Mouse (Mus musculus) liver, adult 2 months (tissue): ENCODE results near the gene Lcat. TPM values are rescaled to one million over a fixed set of nuclear protein-coding genes. Genes with fewer than 3 reads are reported as not detected.
"Not testable (repeated sequence)": the region's sequence is repeated elsewhere in the genome, so short reads cannot be mapped to it uniquely, and the experiment has no call there.

Experiments
- DNase-seq: peaks from one replicate; pipeline ENCODE4 v3.0.0-alpha.2; 2011; ENCODE audit warnings: low read depth, low spot score; ENCODE audit errors: extremely low read depth
- H3K27ac ChIP-seq: fragments of 200-500 bp; replicated peaks from 2 replicates; pipeline ENCODE4 v1.5.1; 2012; ENCODE audit warnings: low read depth, mild to moderate bottlenecking, control low read depth, inconsistent platforms, low read length; ENCODE audit not compliant: insufficient read depth
- H3K27me3 ChIP-seq: fragments of 200-500 bp; 2 replicates; pipeline ENCODE4 v1.6.1; 2012; ENCODE audit warnings: mild to moderate bottlenecking, moderate library complexity, low read length, inconsistent platforms; ENCODE audit not compliant: control insufficient read depth, insufficient read depth
- H3K36me3 ChIP-seq: fragments of 200-500 bp; 2 replicates; pipeline ENCODE4 v1.6.1; 2012; ENCODE audit warnings: low read length, inconsistent platforms; ENCODE audit not compliant: control insufficient read depth, insufficient read depth
- H3K4me1 ChIP-seq: fragments of 200-500 bp; 2 replicates; pipeline ENCODE4 v1.6.1; 2011; ENCODE audit warnings: low read length; ENCODE audit not compliant: control insufficient read depth, insufficient read depth
- H3K4me3 ChIP-seq: fragments of 200-500 bp; 2 replicates; pipeline ENCODE4 v1.5.1; 2011; ENCODE audit warnings: low read depth, mild to moderate bottlenecking, control low read depth, low read length, moderate library complexity; ENCODE audit not compliant: insufficient read depth
- H3K79me2 ChIP-seq: fragments of 200-500 bp; 2 replicates; pipeline ENCODE4 v1.6.1; 2012; ENCODE audit warnings: inconsistent platforms, mild to moderate bottlenecking, low read length, moderate library complexity; ENCODE audit not compliant: control insufficient read depth, insufficient read depth
- H3K9ac ChIP-seq: fragments of 200-500 bp; 2 replicates; pipeline ENCODE4 v1.6.1; 2012; ENCODE audit warnings: low read depth, mild to moderate bottlenecking, control low read depth, inconsistent platforms, low read length
- CTCF ChIP-seq: fragments of 200-500 bp; IDR thresholded peaks from 2 replicates; pipeline ENCODE4 v1.5.1; 2011; ENCODE audit warnings: low read depth, low read length, control low read depth
- POLR2A ChIP-seq: fragments of 200-500 bp; IDR thresholded peaks from 2 replicates; pipeline ENCODE4 v1.6.1; 2011; ENCODE audit warnings: low read length, control low read depth; ENCODE audit not compliant: insufficient read depth; ENCODE audit errors: extremely low read depth
- WGBS: fragments of 180-500 bp; shearing (Covaris S2); methylation state at CpG from one replicate; pipeline ENCODE4 v1.1.7; 2018; 5-methylcytosine and 5-hydroxymethylcytosine counted together
- polyA plus RNA-seq: library from polyadenylated mRNA; depleted of rRNA; stranded (reverse); fragments of >200 nt; gene quantifications from 2 replicates; pipeline ENCODE4 v1.2.3, GENCODE M21; 2012; rRNA removed
- total RNA-seq: library from RNA; depleted of rRNA; stranded (reverse); fragments of >200 nt; gene quantifications from 2 replicates; pipeline ENCODE4 v1.2.3, GENCODE M21; 2014; rRNA removed

The Lcat gene
- total RNA-seq (215 and 324 TPM in 2 replicates), polyA plus RNA-seq (919 and 969 TPM in 2 replicates)

- Histone ChIP-seq H3K4me3 (peak within 1 kb of the TSS; percentile 64), H3K4me1 (peaks cover 10% of the 10 kb centered on the region), H3K36me3 (peaks cover 6% of the 10 kb centered on the region; the same call in 1 of the 2 replicates), H3K27ac (peak within 1 kb of the TSS; percentile 89), H3K79me2 (peaks cover 8% of the 10 kb centered on the region; the same call in 1 of the 2 replicates), H3K27me3 (no peaks in the 10 kb centered on the region), H3K9ac (peak within 1 kb of the TSS; percentile 80)
- peak; percentile 92 for DNase-seq
- TF ChIP-seq POLR2A (peak; percentile 99), CTCF (no peak)
- WGBS: 22% methylated on average over 8 of the region's 8 CpGs
Observed at GRCm38 (mm10) chr8:105943321-105943739, at the start of gene Lcat. Lcat (minus strand) TSS chr8:105943382.

- H3K79me2 ChIP-seq: no peaks in the 10 kb centered on the region
- 34% methylated on average over 5 of the region's 5 CpGs for WGBS
- no peak overlapping the region for H3K4me3 ChIP-seq
- peaks cover 18% of the 10 kb centered on the region for H3K4me1 ChIP-seq
- TF ChIP-seq POLR2A: no peak
- no peak for TF ChIP-seq CTCF
- H3K36me3 ChIP-seq: no peaks in the 10 kb centered on the region
- no peak overlapping the region for H3K27ac ChIP-seq
- no peak overlapping the region for H3K9ac ChIP-seq
- no peaks in the 10 kb centered on the region for H3K27me3 ChIP-seq
- DNase-seq: peak; percentile 45
Observed at GRCm38 (mm10) chr8:105992499-105992898, 49.3 kb upstream of the Lcat start.

GRCm38 (mm10) chr8:105991546-105991945 lies 48.4 kb upstream of the Lcat start:
- Histone ChIP-seq H3K4me3 (no peak overlapping the region), H3K27ac (no peak overlapping the region), H3K4me1 (peaks cover 9% of the 10 kb centered on the region), H3K27me3 (no peaks in the 10 kb centered on the region), H3K36me3 (no peaks in the 10 kb centered on the region), H3K79me2 (no peaks in the 10 kb centered on the region), H3K9ac (no peak overlapping the region)
- WGBS: 88% methylated on average over 2 of the region's 2 CpGs
- DNase-seq: no peak
- TF ChIP-seq CTCF (no peak), POLR2A (no peak)

- 8% methylated on average over 15 of the region's 15 CpGs for WGBS
- H3K27me3 ChIP-seq: no peaks in the 10 kb centered on the region
- H3K9ac ChIP-seq: peak within 1 kb of the TSS; percentile 32; the same call in 1 of the 2 replicates
- no peak for TF ChIP-seq POLR2A
- TF ChIP-seq CTCF: peak; percentile 96
- peak; percentile 74 for DNase-seq
- H3K4me1 ChIP-seq: peaks cover 7% of the 10 kb centered on the region
- H3K36me3 ChIP-seq: no peaks in the 10 kb centered on the region
- H3K79me2 ChIP-seq: no peaks in the 10 kb centered on the region
- H3K4me3 ChIP-seq: no peak within 1 kb of the TSS
- no peak within 1 kb of the TSS for H3K27ac ChIP-seq
Observed at GRCm38 (mm10) chr8:105990856-105991387, 47.7 kb upstream of the Lcat start, which contains the start of gene Dus2. Dus2 (plus strand) TSS chr8:105991337.

- Histone ChIP-seq H3K9ac (no peak overlapping the region), H3K27me3 (no peaks in the 10 kb centered on the region), H3K4me3 (no peak overlapping the region), H3K27ac (no peak overlapping the region), H3K4me1 (peaks cover 7% of the 10 kb centered on the region), H3K36me3 (no peaks in the 10 kb centered on the region), H3K79me2 (no peaks in the 10 kb centered on the region)
- TF ChIP-seq CTCF (no peak), POLR2A (no peak)
- no peak for DNase-seq
- 85% methylated on average over 11 of the region's 11 CpGs for WGBS
Observed at GRCm38 (mm10) chr8:105988546-105988945, 45.4 kb upstream of the Lcat start.

- not testable (repeated sequence) for H3K27ac ChIP-seq, H3K79me2 ChIP-seq, H3K27me3 ChIP-seq, DNase-seq, H3K4me3 ChIP-seq, H3K36me3 ChIP-seq, H3K9ac ChIP-seq, H3K4me1 ChIP-seq
- WGBS: 79% methylated on average over 11 of the region's 11 CpGs
Observed at GRCm38 (mm10) chr8:105983406-105983805, 40.2 kb upstream of the Lcat start.
